Mouse (Mus musculus): ENCODE measurements around the gene Fars2.
"Not testable (repeated sequence)": the region's sequence is repeated elsewhere in the genome, so short reads cannot be mapped to it uniquely, and the experiment has no call there.

The Fars2 gene

GRCm38 (mm10) chr13:36386074-36386473 is 268.9 kb downstream of the Fars2 start:
- DNase-seq: no peak

DNA sequence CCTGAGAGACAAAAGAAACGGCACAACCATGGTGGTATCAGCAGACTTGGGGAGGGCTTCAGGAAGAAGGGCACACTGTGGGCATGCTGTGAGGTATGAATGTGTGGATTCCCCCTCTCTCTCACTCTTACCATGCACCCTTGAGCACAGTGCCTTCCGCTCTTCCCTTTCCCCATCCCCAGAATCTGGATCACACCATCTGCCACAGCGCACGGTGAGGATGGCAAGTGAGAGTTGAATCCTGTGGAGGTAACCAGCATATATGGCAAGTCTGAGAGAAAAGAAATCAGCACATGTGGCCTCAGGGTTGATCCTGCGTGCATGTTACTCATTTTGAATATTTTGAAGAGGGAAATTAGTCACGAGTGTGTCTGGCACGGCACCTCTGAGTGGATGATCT is 274.7 kb downstream of the Fars2 start:
- no peak for DNase-seq

GRCm38 (mm10) chr13:36392666-36393065 is 275.5 kb downstream of the Fars2 start:
- DNase-seq: no peak

- DNase-seq: no peak
Observed at GRCm38 (mm10) chr13:36401011-36401410, 283.8 kb downstream of the Fars2 start.

GRCm38 (mm10) chr13:36413276-36413675 is 296.1 kb downstream of the Fars2 start:
- no peak for DNase-seq

- DNase-seq: no peak
Observed at GRCm38 (mm10) chr13:36415176-36415575, 298.0 kb downstream of the Fars2 start.

GRCm38 (mm10) chr13:36416546-36416945 is 299.3 kb downstream of the Fars2 start:
- DNase-seq: no peak

DNA sequence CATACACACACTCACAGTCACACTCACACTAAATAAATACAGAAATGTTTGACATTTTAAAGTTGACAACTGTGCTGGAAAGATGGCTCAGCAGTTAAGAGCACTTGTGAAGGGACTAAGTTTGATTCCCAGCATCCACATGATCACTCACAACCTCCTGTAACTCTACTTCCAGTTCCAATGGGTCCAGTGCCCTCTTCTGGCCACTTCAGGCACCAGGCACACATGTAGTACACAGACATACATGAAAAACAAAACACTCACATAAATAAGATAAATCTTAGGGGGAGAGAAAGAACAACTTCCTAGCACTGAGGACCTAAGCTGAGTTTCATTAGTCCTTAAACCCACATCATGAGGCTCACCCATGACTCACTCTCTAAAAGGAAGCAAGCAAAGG is 302.1 kb downstream of the Fars2 start:
- DNase-seq: peak; percentile 39

DNA sequence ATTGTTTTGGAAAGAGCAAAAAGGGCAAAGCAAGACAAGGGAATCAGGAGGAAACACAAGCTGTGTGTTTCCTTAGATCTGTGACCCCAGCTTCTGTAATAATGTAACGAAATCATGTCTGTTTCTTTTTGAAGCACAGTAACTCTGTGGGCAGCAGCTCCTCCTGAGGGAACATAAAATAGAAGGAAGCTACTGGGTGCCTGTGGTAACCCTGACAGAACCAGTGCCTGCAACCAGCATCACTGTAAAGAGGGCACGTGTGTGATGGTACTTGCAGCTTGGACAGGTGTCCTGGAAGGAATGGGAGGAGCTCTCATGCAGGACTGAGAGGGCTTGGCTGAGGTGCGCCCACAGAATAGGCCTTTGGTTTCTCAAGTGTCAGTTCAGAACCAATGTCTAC is 305.2 kb downstream of the Fars2 start:
- no peak for DNase-seq

DNA sequence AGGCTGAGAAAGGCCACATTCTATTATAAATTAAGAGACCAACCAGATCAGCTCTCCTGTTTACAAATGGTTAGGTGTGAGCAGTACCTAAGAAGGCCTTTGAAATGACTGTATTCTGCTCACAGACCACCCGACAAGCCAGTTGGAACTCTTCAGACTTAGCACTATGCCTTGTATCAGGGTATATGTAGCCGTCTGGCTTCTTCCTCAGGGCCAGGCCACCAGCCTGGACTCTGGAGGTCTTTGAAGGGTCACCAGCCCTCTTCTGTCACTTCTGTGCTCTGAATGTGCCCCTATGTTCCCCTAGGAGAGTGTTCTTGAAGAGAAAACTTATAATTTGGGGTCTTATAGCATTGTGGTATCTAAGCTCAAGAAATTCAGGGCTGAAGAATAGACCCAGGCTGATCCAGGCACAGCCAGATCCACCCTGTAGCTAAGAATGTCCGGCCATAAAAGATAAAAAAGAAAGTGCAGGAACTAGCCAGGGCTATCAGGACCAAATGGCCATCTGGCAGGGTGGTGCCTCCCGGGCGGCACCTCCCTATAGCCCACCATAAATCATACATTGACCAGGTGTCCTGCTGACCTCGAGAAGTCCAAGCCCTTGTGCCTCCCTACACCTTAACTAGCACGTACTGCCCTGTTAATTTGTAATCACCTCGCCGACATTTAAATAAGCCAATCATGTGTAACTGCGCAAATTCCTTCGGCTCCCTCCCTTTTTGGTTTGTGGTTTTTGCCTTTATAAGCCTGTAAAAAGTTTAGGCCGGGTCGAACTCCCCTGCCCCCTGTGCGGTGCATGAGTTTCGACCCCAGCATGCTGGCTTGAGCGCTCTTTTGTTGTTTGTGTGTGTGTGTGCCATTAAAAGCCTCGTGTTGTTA is 308.9 kb downstream of the Fars2 start:
- DNase-seq: not testable (repeated sequence)

- no peak for DNase-seq
Observed at GRCm38 (mm10) chr13:36429500-36430189, 312.4 kb downstream of the Fars2 start.

DNA sequence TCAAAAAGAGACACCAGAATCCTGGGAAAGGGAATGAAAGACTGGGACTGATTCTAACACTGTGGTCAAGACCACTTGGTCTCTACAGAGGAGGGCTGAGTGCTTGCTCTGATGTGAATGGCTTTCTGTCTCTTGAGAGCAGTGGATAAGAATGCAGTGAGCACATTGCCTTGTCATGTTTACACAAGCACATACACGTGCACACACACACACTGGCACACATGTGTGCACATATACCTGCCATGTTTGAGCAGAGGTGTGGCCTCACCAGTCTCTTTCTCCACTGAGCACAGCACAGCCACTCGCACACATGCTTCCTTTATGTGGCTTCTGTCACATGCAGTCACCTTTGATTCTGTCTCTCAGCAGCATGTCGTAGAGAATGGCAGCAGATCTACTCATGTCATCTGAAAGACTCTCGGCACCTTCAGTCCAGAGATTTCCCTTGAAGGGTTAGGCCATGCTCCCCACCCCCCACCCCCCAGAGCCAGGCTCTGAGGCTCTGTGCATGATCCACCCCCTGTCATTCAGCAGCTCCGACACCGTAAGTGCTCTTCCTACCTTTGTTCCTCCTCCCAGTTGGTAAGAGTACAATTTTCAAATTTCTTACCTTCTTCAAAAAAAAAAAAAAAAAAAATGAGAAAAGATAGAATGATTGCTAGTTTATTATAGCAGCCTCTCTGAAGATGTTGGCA is 313.4 kb downstream of the Fars2 start:
- no peak for DNase-seq

DNA sequence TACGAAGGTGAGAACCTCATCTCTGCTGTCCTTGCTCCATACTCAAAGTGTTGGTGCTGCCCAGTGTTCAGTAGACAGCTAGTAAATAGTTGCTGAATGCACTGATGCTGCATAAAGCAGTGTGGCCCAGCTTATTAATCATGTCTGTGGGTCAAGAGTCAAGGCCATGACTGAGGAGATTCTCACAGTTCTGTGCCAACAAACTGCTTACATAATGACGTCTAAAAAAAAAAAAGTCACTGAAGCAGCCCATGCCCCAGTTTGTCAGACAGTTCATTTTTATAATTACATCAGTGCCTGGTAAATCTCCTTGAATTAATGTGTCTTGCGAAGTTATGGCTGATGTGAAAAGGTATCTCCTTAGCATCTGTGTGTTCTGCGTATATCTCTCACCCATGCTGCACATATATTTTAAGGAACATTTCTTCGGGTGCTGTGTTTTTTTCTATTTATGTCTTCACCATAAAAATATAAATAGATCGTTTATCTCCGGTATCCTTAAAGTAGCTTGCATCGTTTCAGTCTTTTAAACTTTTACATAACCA is 314.8 kb downstream of the Fars2 start:
- DNase-seq: no peak

GRCm38 (mm10) chr13:36444748-36445423 is 327.7 kb downstream of the Fars2 start:
- no peak for DNase-seq

- no peak for DNase-seq
Observed at GRCm38 (mm10) chr13:36447947-36448346, 330.7 kb downstream of the Fars2 start.

DNA sequence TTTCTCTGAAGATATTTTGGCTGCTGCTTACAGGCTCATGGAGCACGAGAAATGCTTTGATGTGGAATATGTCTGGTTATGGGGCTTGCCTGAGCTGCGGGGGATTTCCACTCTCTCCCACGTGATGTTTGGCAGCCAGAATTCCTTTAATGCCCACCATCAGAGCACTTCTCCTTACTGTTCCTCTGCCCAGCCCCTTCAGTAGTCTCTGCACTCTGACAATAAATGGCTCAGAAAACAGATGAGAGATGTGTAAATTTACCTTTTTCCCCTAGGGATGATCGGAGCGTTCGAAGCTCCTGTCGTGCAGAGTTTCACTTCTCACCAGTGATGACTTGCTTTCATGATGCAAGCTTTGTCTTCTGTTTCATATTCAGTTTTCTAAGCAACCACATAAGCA is 331.4 kb downstream of the Fars2 start:
- DNase-seq: no peak

DNA sequence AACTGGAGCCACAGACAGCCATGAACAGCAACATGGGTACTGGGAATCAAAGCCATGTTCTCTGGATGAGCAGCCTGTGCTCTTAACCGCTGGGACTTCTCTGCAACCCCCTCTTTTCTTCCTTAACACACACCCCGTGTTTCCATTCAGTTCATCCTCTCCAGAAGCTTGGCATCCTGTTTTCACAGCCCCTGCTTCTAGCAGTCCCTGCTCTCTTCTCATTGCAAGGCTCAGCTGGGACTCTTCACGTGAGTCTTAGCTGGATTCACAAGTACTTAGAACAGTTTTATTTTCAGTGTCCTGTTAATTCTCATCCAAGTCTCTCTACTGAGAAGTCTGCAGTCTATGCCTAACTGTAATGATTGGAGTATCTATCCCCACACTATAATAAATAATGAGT is 334.2 kb downstream of the Fars2 start:
- DNase-seq: no peak

GRCm38 (mm10) chr13:36460473-36460872 is 343.3 kb downstream of the Fars2 start:
- DNase-seq: no peak

DNA sequence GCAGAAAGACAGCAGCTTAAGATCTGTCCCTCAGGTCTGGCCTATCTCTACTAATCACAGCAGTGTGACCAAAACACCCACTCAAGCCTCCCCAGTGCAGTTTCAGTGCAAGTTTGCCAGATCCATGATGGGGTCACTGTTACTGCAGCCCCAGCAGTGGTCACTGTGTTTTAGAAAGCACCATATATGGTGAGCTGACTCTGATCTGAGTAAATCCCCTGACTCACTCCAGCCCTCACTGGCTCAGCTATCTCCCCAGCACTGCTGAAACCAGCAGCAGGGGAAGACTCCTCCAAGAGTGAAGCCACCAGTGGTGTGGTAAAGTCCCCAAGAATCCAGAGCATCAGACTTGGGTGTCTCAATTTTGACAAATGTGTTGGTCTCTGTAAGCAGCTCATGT is 346.5 kb downstream of the Fars2 start:
- DNase-seq: no peak

DNA sequence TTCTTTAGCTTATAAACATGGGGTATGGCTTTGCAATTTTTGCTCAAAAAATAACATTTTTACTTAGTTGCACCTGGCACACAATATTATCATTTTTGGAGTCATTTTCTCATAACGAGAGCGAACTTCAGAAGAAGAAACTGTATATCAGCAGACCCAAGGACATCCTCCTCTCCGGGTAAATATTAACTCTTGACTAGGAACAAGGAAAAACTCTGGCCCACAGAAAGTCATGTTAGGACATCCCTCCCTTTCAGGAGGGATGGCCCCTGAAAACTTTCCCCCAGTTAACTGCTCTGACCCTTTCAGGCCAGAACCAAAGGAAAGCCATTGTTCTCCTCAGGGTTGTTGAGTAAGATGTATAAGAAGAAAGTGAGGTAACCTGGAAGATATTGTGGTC is 348.9 kb downstream of the Fars2 start:
- DNase-seq: not testable (repeated sequence)

DNA sequence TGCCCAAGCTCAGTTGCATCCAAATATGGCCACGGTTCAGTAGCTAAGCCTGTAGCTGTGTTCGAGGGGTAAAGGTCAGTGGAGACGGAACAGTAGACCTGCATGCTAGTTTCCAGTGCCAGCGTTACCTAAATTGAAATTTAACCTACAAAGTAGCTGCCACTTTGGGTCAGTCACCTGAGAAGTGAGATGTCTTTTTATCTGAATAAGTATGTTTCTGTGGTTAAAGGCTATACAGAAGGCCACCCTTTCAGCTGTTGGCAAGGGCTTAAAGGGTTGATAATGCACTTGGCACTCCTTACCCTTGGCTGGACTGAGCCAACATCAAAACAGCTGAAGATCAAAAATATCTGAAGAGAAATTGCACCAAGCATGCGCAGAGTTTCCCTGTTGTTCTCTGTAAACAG is 349.3 kb downstream of the Fars2 start:
- no peak for DNase-seq

DNA sequence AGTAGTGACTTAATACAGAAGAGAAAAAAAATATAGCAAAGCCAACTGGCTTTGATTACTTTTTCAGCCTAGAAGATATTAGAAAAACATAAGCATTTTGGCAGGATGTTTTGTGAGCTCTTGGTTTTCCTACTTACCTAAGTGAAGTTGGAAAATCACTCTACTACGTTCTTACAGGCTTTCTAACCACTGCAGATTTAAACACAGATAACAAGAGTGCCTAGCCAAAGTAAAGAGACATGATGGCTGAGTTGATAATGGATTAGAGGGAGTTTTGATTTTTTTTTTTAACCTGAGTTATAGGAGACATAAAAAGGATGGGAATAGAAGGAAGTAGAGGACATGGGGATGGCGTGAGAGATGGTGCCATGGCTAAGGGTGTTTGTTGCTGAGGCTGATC is 350.6 kb downstream of the Fars2 start:
- no peak for DNase-seq

GRCm38 (mm10) chr13:36468963-36469362 is 351.8 kb downstream of the Fars2 start:
- no peak for DNase-seq
